Mouse (Mus musculus): ENCODE results near the gene Gm13278. TPM values are rescaled to one million over a fixed set of nuclear protein-coding genes. Genes with fewer than 3 reads are reported as not detected.
"Not testable (repeated sequence)": the region's sequence is repeated elsewhere in the genome, so short reads cannot be mapped to it uniquely, and the experiment has no call there.

The Gm13278 gene
- not detected in 2 replicates for polyA plus RNA-seq (2012; rRNA removed)

DNA sequence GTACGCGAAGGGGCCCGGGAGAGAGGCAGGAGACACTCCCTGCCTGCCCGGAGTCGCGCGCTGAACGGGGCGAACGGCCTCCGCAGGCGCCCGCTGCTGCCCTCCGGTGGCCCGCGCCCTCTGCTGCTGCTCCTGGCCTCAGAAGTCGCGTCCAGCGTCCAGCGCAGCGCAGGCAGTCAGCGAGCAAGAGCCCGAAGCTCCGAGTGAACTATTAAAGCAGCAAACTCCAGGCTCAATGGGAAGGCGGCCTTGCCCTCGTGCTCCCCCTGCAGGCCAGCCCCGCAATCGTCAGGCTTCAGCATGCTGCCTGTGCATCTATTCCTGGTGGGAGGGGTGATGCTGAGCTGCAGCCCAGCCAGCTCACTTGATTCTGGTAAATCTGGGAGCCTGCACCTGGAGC, at the start of gene Gm13278:
Gene Gm13278 (plus strand): TSS at position 301 of the 400 bp plus-strand sequence.
- H3K4me1 ChIP-seq (ENCODE audit: control insufficient read depth, insufficient read depth, low read length); H3K27me3 ChIP-seq (ENCODE audit: control insufficient read depth, insufficient read depth, low read length); H3K4me3 ChIP-seq (ENCODE audit: control insufficient read depth, low read depth, low read length); H3K27ac ChIP-seq (ENCODE audit: control insufficient read depth, insufficient read depth, low read depth, low read length); H3K36me3 ChIP-seq (ENCODE audit: control insufficient read depth, insufficient read depth, low read length): not testable (repeated sequence)

DNA sequence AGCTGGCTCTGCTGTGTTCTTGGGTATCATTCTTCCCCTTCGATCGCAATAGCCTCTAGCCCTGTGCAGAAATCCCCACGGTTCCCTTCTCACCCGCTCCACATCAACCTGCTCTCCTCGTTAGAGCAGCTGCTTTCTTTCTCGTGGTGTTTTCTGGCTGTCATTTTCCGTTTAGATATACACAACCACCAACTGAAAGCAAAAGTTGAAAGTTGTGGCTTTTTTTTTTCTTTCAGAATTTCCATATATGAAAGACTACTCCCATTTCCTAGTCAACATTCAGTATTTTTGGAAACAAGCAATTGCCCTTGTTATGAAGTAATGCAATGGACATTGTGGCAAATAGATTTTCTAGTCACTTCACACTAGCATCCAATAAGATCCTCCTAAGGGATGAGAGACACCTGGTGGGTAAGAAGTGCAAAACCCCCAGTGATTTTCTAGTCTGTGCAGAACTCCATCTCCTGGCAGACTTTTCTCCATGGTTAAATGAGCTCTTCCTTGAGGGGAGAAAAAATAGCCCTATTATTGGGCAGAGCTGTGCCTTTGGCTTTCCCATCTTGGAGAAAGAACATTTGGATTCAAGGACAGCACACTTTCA, 48.5 kb upstream of the Gm13278 start:
- H3K27ac ChIP-seq (ENCODE audit: control insufficient read depth, insufficient read depth, low read depth, low read length), result no peak overlapping the region
- TF ChIP-seq CTCF (IDR thresholded peaks at IDR 0.05; ENCODE audit: control insufficient read depth, insufficient read depth, insufficient replicate concordance, low read depth, low read length) (no peak), POLR2A (IDR thresholded peaks at IDR 0.05; ENCODE audit: control insufficient read depth, low read depth, low read length) (no peak)
- no peaks in the 10 kb centered on the region for H3K36me3 ChIP-seq (ENCODE audit: control insufficient read depth, insufficient read depth, low read length)
- H3K4me3 ChIP-seq (ENCODE audit: control insufficient read depth, low read depth, low read length), result peak overlapping the region; percentile 72
- H3K27me3 ChIP-seq (ENCODE audit: control insufficient read depth, insufficient read depth, low read length), result no peaks in the 10 kb centered on the region
- no peaks in the 10 kb centered on the region for H3K4me1 ChIP-seq (ENCODE audit: control insufficient read depth, insufficient read depth, low read length)

DNA sequence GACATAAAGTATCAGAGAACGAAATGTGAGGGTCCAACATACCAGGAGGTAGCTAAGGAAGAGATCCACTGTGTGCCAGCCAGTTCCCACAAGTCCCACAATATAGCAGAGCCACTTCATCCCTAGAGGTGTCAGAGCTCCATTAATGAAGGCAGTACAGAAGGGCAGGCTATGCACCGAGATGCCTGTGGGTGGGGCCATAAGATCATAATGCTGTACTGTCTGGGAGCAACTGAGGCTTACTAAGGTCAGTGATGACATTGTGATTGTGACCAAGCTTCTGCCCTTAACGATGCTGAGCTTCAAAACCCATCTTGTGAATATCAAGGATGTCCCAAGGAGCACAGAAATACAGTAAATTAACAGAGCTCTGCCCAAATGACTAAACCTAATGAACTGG, 47.1 kb upstream of the Gm13278 start:
- Histone ChIP-seq H3K4me1 (ENCODE audit: control insufficient read depth, insufficient read depth, low read length) (no peaks in the 10 kb centered on the region), H3K36me3 (ENCODE audit: control insufficient read depth, insufficient read depth, low read length) (no peaks in the 10 kb centered on the region), H3K4me3 (ENCODE audit: control insufficient read depth, low read depth, low read length) (peak overlapping the region; percentile 68), H3K27ac (ENCODE audit: control insufficient read depth, insufficient read depth, low read depth, low read length) (no peak overlapping the region), H3K27me3 (ENCODE audit: control insufficient read depth, insufficient read depth, low read length) (no peaks in the 10 kb centered on the region)
- TF ChIP-seq POLR2A (IDR thresholded peaks at IDR 0.05; ENCODE audit: control insufficient read depth, low read depth, low read length), result no peak

- no peaks in the 10 kb centered on the region for H3K36me3 ChIP-seq (ENCODE audit: control insufficient read depth, insufficient read depth, low read length)
- TF ChIP-seq CTCF (IDR thresholded peaks at IDR 0.05; ENCODE audit: control insufficient read depth, insufficient read depth, insufficient replicate concordance, low read depth, low read length) (no peak), POLR2A (IDR thresholded peaks at IDR 0.05; ENCODE audit: control insufficient read depth, low read depth, low read length) (no peak)
- H3K27me3 ChIP-seq (ENCODE audit: control insufficient read depth, insufficient read depth, low read length), result no peaks in the 10 kb centered on the region
- no peaks in the 10 kb centered on the region for H3K4me1 ChIP-seq (ENCODE audit: control insufficient read depth, insufficient read depth, low read length)
- H3K27ac ChIP-seq (ENCODE audit: control insufficient read depth, insufficient read depth, low read depth, low read length), result no peak overlapping the region
- no peak overlapping the region for H3K4me3 ChIP-seq (ENCODE audit: control insufficient read depth, low read depth, low read length)
These were observed 41.4 kb upstream of the Gm13278 start for GRCm38 (mm10) chr4:88749926-88750325.

- H3K27ac ChIP-seq (ENCODE audit: control insufficient read depth, insufficient read depth, low read depth, low read length); H3K4me3 ChIP-seq (ENCODE audit: control insufficient read depth, low read depth, low read length); H3K27me3 ChIP-seq (ENCODE audit: control insufficient read depth, insufficient read depth, low read length); H3K36me3 ChIP-seq (ENCODE audit: control insufficient read depth, insufficient read depth, low read length); H3K4me1 ChIP-seq (ENCODE audit: control insufficient read depth, insufficient read depth, low read length): not testable (repeated sequence)
These were observed 36.5 kb upstream of the Gm13278 start, which contains the start of gene Gm13271 for GRCm38 (mm10) chr4:88754818-88755340. Gm13271 (plus strand) TSS chr4:88754868.

DNA sequence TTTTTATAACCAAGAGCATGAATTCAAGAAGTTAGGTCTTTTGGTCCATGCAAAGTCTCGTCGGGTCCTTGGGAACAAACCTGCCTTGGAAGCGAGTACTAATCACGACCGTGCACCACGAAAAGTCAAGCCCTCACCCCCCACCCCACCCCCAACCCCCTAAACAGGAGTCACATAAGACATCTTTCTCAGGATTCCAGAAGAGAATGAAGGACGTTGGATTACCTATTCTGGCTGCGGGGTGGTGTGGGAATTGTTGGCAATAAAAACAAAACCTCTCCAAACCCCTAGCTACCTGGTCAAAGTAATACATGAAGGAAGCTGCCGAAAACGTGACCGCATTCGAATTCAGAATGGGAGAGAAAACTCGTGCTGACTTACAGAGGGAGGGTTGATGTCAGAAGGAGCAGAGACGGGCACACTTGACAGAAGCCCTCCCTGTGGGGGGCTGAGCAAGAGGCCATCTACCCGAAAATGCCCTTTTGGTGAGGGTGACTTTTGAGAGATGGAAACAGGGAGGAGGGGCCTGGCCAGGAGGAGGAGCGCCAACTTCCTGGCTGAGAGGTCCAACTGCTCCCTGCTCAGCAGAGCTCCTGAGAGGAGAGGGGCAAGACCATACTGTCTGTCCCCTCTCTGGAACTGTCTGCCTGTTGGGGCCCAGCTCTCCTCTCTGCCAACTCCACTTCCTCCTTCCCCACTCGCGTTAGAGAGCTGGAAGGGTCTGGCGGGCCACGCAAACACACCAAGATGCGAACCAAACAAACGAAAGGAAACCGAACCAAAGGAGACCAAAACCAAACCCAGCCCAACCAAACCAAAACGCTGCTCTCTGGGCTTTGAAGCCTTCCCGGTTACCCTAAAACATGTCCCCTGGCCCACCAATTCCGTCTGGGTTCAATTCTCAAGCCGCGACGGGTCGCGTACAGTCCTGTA, 34.5 kb upstream of the Gm13278 start:
- H3K4me1 ChIP-seq (ENCODE audit: control insufficient read depth, insufficient read depth, low read length); H3K36me3 ChIP-seq (ENCODE audit: control insufficient read depth, insufficient read depth, low read length); H3K27me3 ChIP-seq (ENCODE audit: control insufficient read depth, insufficient read depth, low read length): not testable (repeated sequence)
- Histone ChIP-seq H3K27ac (ENCODE audit: control insufficient read depth, insufficient read depth, low read depth, low read length) (peak overlapping the region; percentile 2; the same call in 1 of the 2 replicates), H3K4me3 (ENCODE audit: control insufficient read depth, low read depth, low read length) (peak overlapping the region; percentile 52)

GRCm38 (mm10) chr4:88757628-88758031, 33.7 kb upstream of the Gm13278 start:
- H3K4me1 ChIP-seq (ENCODE audit: control insufficient read depth, insufficient read depth, low read length); H3K27ac ChIP-seq (ENCODE audit: control insufficient read depth, insufficient read depth, low read depth, low read length); H3K36me3 ChIP-seq (ENCODE audit: control insufficient read depth, insufficient read depth, low read length); H3K27me3 ChIP-seq (ENCODE audit: control insufficient read depth, insufficient read depth, low read length): not testable (repeated sequence)
- peak overlapping the region; percentile 52 for H3K4me3 ChIP-seq (ENCODE audit: control insufficient read depth, low read depth, low read length)
- TF ChIP-seq CTCF (IDR thresholded peaks at IDR 0.05; ENCODE audit: control insufficient read depth, insufficient read depth, insufficient replicate concordance, low read depth, low read length) (peak; percentile 59; the same call in 1 of the 2 replicates), POLR2A (IDR thresholded peaks at IDR 0.05; ENCODE audit: control insufficient read depth, low read depth, low read length) (peak; percentile 27; the same call in 1 of the 2 replicates)

DNA sequence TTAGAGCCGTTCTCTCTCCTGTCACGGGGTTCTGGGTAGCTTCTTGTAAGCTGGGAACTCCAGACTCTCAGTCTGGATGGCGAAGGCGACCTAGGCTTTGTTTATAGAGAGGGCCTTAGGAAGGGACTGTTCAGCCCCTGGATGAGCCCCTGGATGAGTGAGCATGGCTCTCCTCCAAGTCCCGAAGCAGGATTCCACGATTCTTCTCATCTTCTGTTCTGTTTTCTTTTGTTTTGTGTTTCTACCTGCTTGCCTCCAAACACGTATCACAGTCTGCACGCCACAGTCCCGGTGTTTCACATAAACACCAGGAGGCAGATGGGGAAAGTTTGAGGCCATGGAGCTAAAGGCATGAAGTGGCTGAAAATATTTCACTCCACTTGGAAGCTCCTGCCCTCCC, 32.6 kb upstream of the Gm13278 start:
- H3K36me3 ChIP-seq (ENCODE audit: control insufficient read depth, insufficient read depth, low read length); H3K4me1 ChIP-seq (ENCODE audit: control insufficient read depth, insufficient read depth, low read length); H3K27ac ChIP-seq (ENCODE audit: control insufficient read depth, insufficient read depth, low read depth, low read length); H3K27me3 ChIP-seq (ENCODE audit: control insufficient read depth, insufficient read depth, low read length); H3K4me3 ChIP-seq (ENCODE audit: control insufficient read depth, low read depth, low read length): not testable (repeated sequence)

- H3K36me3 ChIP-seq (ENCODE audit: control insufficient read depth, insufficient read depth, low read length); H3K4me1 ChIP-seq (ENCODE audit: control insufficient read depth, insufficient read depth, low read length); H3K27me3 ChIP-seq (ENCODE audit: control insufficient read depth, insufficient read depth, low read length); H3K27ac ChIP-seq (ENCODE audit: control insufficient read depth, insufficient read depth, low read depth, low read length); H3K4me3 ChIP-seq (ENCODE audit: control insufficient read depth, low read depth, low read length): not testable (repeated sequence)
These were observed 31.6 kb upstream of the Gm13278 start, which contains the start of gene Gm13283 for GRCm38 (mm10) chr4:88759610-88760268. Gm13283 (plus strand) TSS chr4:88760119.

DNA sequence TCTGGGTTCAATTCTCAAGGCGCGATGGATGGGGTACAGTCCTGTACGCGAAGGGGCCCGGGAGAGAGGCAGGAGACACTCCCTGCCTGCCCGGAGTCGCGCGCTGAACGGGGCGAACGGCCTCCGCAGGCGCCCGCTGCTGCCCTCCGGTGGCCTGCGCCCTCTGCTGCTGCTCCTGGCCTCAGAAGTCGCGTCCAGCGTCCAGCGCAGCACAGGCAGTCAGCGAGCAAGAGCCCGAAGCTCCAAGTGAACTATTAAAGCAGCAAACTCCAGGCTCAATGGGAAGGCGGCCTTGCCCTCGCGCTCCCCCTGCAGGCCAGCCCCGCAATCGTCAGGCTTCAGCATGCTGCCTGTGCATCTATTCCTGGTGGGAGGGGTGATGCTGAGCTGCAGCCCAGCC, 30.9 kb upstream of the Gm13278 start:
- H3K27ac ChIP-seq (ENCODE audit: control insufficient read depth, insufficient read depth, low read depth, low read length); H3K4me3 ChIP-seq (ENCODE audit: control insufficient read depth, low read depth, low read length); H3K36me3 ChIP-seq (ENCODE audit: control insufficient read depth, insufficient read depth, low read length); H3K4me1 ChIP-seq (ENCODE audit: control insufficient read depth, insufficient read depth, low read length); H3K27me3 ChIP-seq (ENCODE audit: control insufficient read depth, insufficient read depth, low read length): not testable (repeated sequence)

Measured in testis, adult 2 months (tissue).